ENCODE assay signal across 17 mouse cellular contexts in genomic region chr17:45296363-45296762, GRCm38 (mm10).
A peak's percentile ranks its signal among the peaks of the same experiment; 100 is the strongest.
DNase-seq lines count a peak whose midpoint lies in the region; ATAC-seq and TF ChIP-seq lines count a peak whose summit lies in the region.
"Had no signal": no experiment of that assay in that cellular context is flagged by ENCODE, and none has a peak within 500 bp of the region (broad histone marks: within the 10 kb centered on the region; RNA-seq: fewer than 3 reads in every experiment).

No protein-coding gene starts in this region.

- H3K9me3 ChIP-seq in hindbrain, postnatal 0 days (ENCODE audit: low read length): no peaks in the 10 kb centered on the region
- H3K9me3 ChIP-seq in hindbrain, embryonic 14.5 days (ENCODE audit: control insufficient read depth, low read length): no peaks in the 10 kb centered on the region
- 0 out of 2 replicates have a peak, but pooled peaks cover 5% of the 10 kb centered on the region for H3K9me3 ChIP-seq in heart, embryonic 12.5 days (replicated peaks)
- H3K9me3 ChIP-seq: heart, embryonic 15.5 days; hindbrain, embryonic 13.5 days; kidney, embryonic 15.5 days had no signal

- in situ Hi-C loops in Patski (cut with MboI; ENCODE audit: low pct_unique_long_range_greater_than_20kb): loop anchor here (5.0 kb wide), 1 partner anchor 76 kb away; no protein-coding TSS in a partner anchor

- CTCF ChIA-PET in Patski (lab: Charles Lee): interaction anchor here (2.3 kb wide), 1 partner anchor 76 kb away, joined by 6 read pairs; no protein-coding TSS in a partner anchor

- POLR2A ChIA-PET in Patski (lab: Charles Lee): no interaction called here

- 81% methylated on average over 1 of the region's 1 CpGs for WGBS in hindbrain, postnatal 0 days
- 88% methylated on average over 1 of the region's 1 CpGs for WGBS in hindbrain, embryonic 14.5 days
- WGBS in heart, embryonic 12.5 days: 61% methylated on average over 1 of the region's 1 CpGs

- DNase-seq in hindbrain, postnatal 0 days (ENCODE audit: low spot score): no peak
- no peak for DNase-seq in hindbrain, embryonic 14.5 days (ENCODE audit: low spot score)
- peak; percentile 3 for DNase-seq in lung, postnatal 36 days
- DNase-seq in lung, postnatal 4 days: no peak
- no peak for DNase-seq in Patski (ENCODE audit: low read depth, low spot score)
- no peak for DNase-seq in frontal cortex, postnatal 14 days (ENCODE audit: low spot score in 2 of 2)
- DNase-seq in urinary bladder, adult 2 months (ENCODE audit: low spot score): no peak
- DNase-seq: cerebellum, adult 2 months; gastrocnemius, postnatal 25 days; lung, adult 2 months had no signal

- no peaks in the 10 kb centered on the region for H3K36me3 ChIP-seq in hindbrain, postnatal 0 days (ENCODE audit: insufficient read depth, low read length)
- H3K36me3 ChIP-seq in hindbrain, embryonic 14.5 days (replicated peaks; ENCODE audit: control insufficient read depth, insufficient read depth): no peaks in the 10 kb centered on the region
- H3K36me3 ChIP-seq in heart, embryonic 12.5 days: no peaks in the 10 kb centered on the region
- H3K36me3 ChIP-seq: heart, embryonic 15.5 days; hindbrain, embryonic 13.5 days; kidney, embryonic 15.5 days had no signal

- no peak overlapping the region for H3K9ac ChIP-seq in hindbrain, postnatal 0 days (replicated peaks; ENCODE audit: low read length)
- H3K9ac ChIP-seq in hindbrain, embryonic 14.5 days: no peak overlapping the region
- no peak overlapping the region for H3K9ac ChIP-seq in heart, embryonic 12.5 days
- H3K9ac ChIP-seq: heart, embryonic 15.5 days; hindbrain, embryonic 13.5 days; kidney, embryonic 15.5 days had no signal

- H3K4me2 ChIP-seq in hindbrain, postnatal 0 days (ENCODE audit: low read depth, low read length): no peak overlapping the region
- H3K4me2 ChIP-seq in hindbrain, embryonic 14.5 days (replicated peaks): no peak overlapping the region
- no peak overlapping the region for H3K4me2 ChIP-seq in heart, embryonic 12.5 days
- H3K4me2 ChIP-seq: heart, embryonic 15.5 days; hindbrain, embryonic 13.5 days; kidney, embryonic 15.5 days; midbrain, embryonic 11.5 days had no signal

- no peak overlapping the region for H3K27ac ChIP-seq in hindbrain, postnatal 0 days
- H3K27ac ChIP-seq in hindbrain, embryonic 14.5 days: no peak overlapping the region
- H3K27ac ChIP-seq in heart, embryonic 12.5 days (ENCODE audit: poor library complexity, severe bottlenecking): no peak overlapping the region
- H3K27ac ChIP-seq: heart, embryonic 15.5 days; hindbrain, embryonic 13.5 days; kidney, embryonic 15.5 days had no signal

- peak; percentile 47 for TF ChIP-seq CTCF in hindbrain, postnatal 0 days (IDR thresholded peaks at IDR 0.05; ENCODE audit: low read depth)
- peak; percentile 65 for TF ChIP-seq CTCF in Patski (IDR thresholded peaks at IDR 0.05)

- no peak overlapping the region for H3K4me3 ChIP-seq in hindbrain, postnatal 0 days (ENCODE audit: low read length)
- no peak overlapping the region for H3K4me3 ChIP-seq in hindbrain, embryonic 14.5 days (replicated peaks; ENCODE audit: low read length)
- no peak overlapping the region for H3K4me3 ChIP-seq in heart, embryonic 12.5 days
- H3K4me3 ChIP-seq: heart, embryonic 15.5 days; hindbrain, embryonic 13.5 days; kidney, embryonic 15.5 days; myocyte had no signal

- no peak for ATAC-seq in hindbrain, postnatal 0 days
- ATAC-seq in hindbrain, embryonic 14.5 days (ENCODE audit: low FRiP score): no peak
- no peak for ATAC-seq in Patski
- no peak for ATAC-seq in heart, embryonic 12.5 days (ENCODE audit: insufficient number of reproducible peaks, low FRiP score)
- ATAC-seq: forebrain, embryonic 16.5 days had no signal

- H3K27me3 ChIP-seq in hindbrain, postnatal 0 days (ENCODE audit: insufficient read depth, low read length): no peaks in the 10 kb centered on the region
- no peaks in the 10 kb centered on the region for H3K27me3 ChIP-seq in hindbrain, embryonic 14.5 days (ENCODE audit: control insufficient read depth, insufficient read depth, low read length)
- H3K27me3 ChIP-seq in Patski: no peaks in the 10 kb centered on the region
- no peaks in the 10 kb centered on the region for H3K27me3 ChIP-seq in heart, embryonic 12.5 days (replicated peaks)
- H3K27me3 ChIP-seq: heart, embryonic 15.5 days; hindbrain, embryonic 13.5 days; kidney, embryonic 15.5 days had no signal

- H3K4me1 ChIP-seq in hindbrain, postnatal 0 days (ENCODE audit: insufficient read depth, low read length): no peaks in the 10 kb centered on the region
- H3K4me1 ChIP-seq in hindbrain, embryonic 14.5 days (replicated peaks; ENCODE audit: control insufficient read depth, insufficient read depth, low read length): no peaks in the 10 kb centered on the region
- H3K4me1 ChIP-seq in heart, embryonic 12.5 days (replicated peaks): no peaks in the 10 kb centered on the region
